Mouse (Mus musculus) telencephalon, adult 2 months (tissue): Measurements from ENCODE around the gene Sytl2.
A peak's percentile ranks its signal among the peaks of the same experiment; 100 is the strongest.

Source experiments
- DNase-seq: peaks from one replicate; pipeline ENCODE4 v3.0.0-alpha.2; 2011; ENCODE audit warnings: low read depth, low spot score

Gene Sytl2

GRCm38 (mm10) chr7:90370071-90370851 lies 68.2 kb downstream of the Sytl2 start:
- DNase-seq: no peak

GRCm38 (mm10) chr7:90372804-90373203 lies 70.8 kb downstream of the Sytl2 start:
- no peak for DNase-seq

GRCm38 (mm10) chr7:90384411-90384810 lies 82.4 kb downstream of the Sytl2 start:
- no peak for DNase-seq

- peak; percentile 81 for DNase-seq
Measured at GRCm38 (mm10) chr7:90386885-90387459, 84.9 kb downstream of the Sytl2 start.

- no peak for DNase-seq
Measured at GRCm38 (mm10) chr7:90389765-90390164, 87.7 kb downstream of the Sytl2 start.

- no peak for DNase-seq
Measured at GRCm38 (mm10) chr7:90395073-90395472, 93.0 kb downstream of the Sytl2 start.

- DNase-seq: no peak
Measured at GRCm38 (mm10) chr7:90395928-90396327, 93.9 kb downstream of the Sytl2 start.

GRCm38 (mm10) chr7:90409934-90410333 lies 107.9 kb downstream of the Sytl2 start:
- DNase-seq: peak; percentile 45

- peak; percentile 95 for DNase-seq
Measured at GRCm38 (mm10) chr7:90426020-90427001, 124.3 kb downstream of the Sytl2 start, which contains the start of gene Ccdc89. Gene Ccdc89, plus strand, starts transcription at chr7:90426577.

GRCm38 (mm10) chr7:90427006-90427405 lies 125.0 kb downstream of the Sytl2 start:
- no peak for DNase-seq

- no peak for DNase-seq
Measured at GRCm38 (mm10) chr7:90432221-90432620, 130.2 kb downstream of the Sytl2 start.

GRCm38 (mm10) chr7:90440044-90440443 lies 138.0 kb downstream of the Sytl2 start:
- no peak for DNase-seq

- DNase-seq: no peak
Measured at GRCm38 (mm10) chr7:90442070-90442469, 140.0 kb downstream of the Sytl2 start.

GRCm38 (mm10) chr7:90442518-90443080 lies 140.5 kb downstream of the Sytl2 start, which contains the start of gene Crebzf:
Gene Crebzf, plus strand, starts transcription at chr7:90442729.
- DNase-seq: peak; percentile 98

- DNase-seq: no peak
Measured at GRCm38 (mm10) chr7:90443101-90444091, 141.3 kb downstream of the Sytl2 start.

GRCm38 (mm10) chr7:90444206-90444605 lies 142.2 kb downstream of the Sytl2 start:
- DNase-seq: no peak

GRCm38 (mm10) chr7:90456149-90456844 lies 154.2 kb downstream of the Sytl2 start:
- no peak for DNase-seq

GRCm38 (mm10) chr7:90456845-90457468 lies 154.9 kb downstream of the Sytl2 start, which contains the start of gene Tmem126a:
Gene Tmem126a, minus strand, starts transcription at chr7:90457229.
- peak; percentile 86 for DNase-seq

GRCm38 (mm10) chr7:90457517-90457916 lies 155.5 kb downstream of the Sytl2 start:
- no peak for DNase-seq
